ENCODE assay signal across 16 mouse cellular contexts in genomic region chr10:80775731-80776130, GRCm38 (mm10). TPM values are rescaled to one million over a fixed set of nuclear protein-coding genes. Genes with fewer than 3 reads are reported as not detected.
DNase-seq lines count a peak whose midpoint lies in the region; TF ChIP-seq lines count a peak whose summit lies in the region.
"Had no signal": no experiment of that assay in that cellular context is flagged by ENCODE, and none has a peak within 500 bp of the region (broad histone marks: within the 10 kb centered on the region; RNA-seq: fewer than 3 reads in every experiment).

No protein-coding gene starts in this region.

- TF ChIP-seq CTCF in heart, adult 2 months (IDR thresholded peaks at IDR 0.05): no peak
- no peak for TF ChIP-seq CTCF in layer of hippocampus, adult 2 months (conservative IDR thresholded peaks at IDR 0.05)
- TF ChIP-seq CTCF in thymus, adult 2 months (IDR thresholded peaks at IDR 0.05; ENCODE audit: borderline replicate concordance, control insufficient read depth, extremely low read depth, insufficient read depth, low read length, poor library complexity): no peak

- peaks cover 14% of the 10 kb centered on the region for H3K4me1 ChIP-seq in heart, adult 2 months (ENCODE audit: control insufficient read depth, insufficient read depth, low read length)
- H3K4me1 ChIP-seq in thymus, adult 2 months (replicated peaks; ENCODE audit: control insufficient read depth, insufficient read depth, low read length): no peaks in the 10 kb centered on the region

- no peak for DNase-seq in heart, adult 2 months
- DNase-seq in heart, postnatal 4 days: no peak
- DNase-seq in layer of hippocampus, adult 2 months (ENCODE audit: low spot score in 2 of 2): no peak
- DNase-seq in layer of hippocampus, postnatal 10 days (ENCODE audit: low spot score in 2 of 2): no peak
- peak; percentile 76 to 83 for DNase-seq in cerebellum, postnatal 14 days
- DNase-seq in thymus, adult 2 months: no peak
- no peak for DNase-seq in adipocyte (ENCODE audit: low spot score)
- DNase-seq: B cell, adult 2 months; thymus, postnatal 4 days had no signal

- TF ChIP-seq EP300 in heart, adult 2 months (IDR thresholded peaks at IDR 0.05; ENCODE audit: insufficient read depth, low read depth, low read length): no peak

- H3K4me3 ChIP-seq in heart, adult 2 months: no peak overlapping the region
- H3K4me3 ChIP-seq in layer of hippocampus, adult 2 months: no peak overlapping the region
- H3K4me3 ChIP-seq in thymus, adult 2 months (ENCODE audit: control insufficient read depth, insufficient read depth, low read length): no peak overlapping the region
- H3K4me3 ChIP-seq: forebrain, embryonic 15.5 days; liver, embryonic 15.5 days; midbrain, embryonic 10.5 days; neural tube, embryonic 15.5 days had no signal

- H3K27ac ChIP-seq in heart, adult 2 months: peak overlapping the region; percentile 27; the same call in 1 of the 2 replicates
- peak overlapping the region; percentile 87 for H3K27ac ChIP-seq in layer of hippocampus, adult 2 months
- no peak overlapping the region for H3K27ac ChIP-seq in thymus, adult 2 months (ENCODE audit: control insufficient read depth, insufficient read depth, low read length)
- H3K27ac ChIP-seq: forebrain, embryonic 15.5 days; liver, embryonic 15.5 days; midbrain, embryonic 10.5 days; neural tube, embryonic 15.5 days had no signal

- no peaks in the 10 kb centered on the region for H3K79me2 ChIP-seq in heart, adult 2 months (replicated peaks; ENCODE audit: control insufficient read depth, insufficient read depth, low read length)

- intact Hi-C loops in heart, adult 2 months (cut with DNase I): no loop called here

- no peaks in the 10 kb centered on the region for H3K27me3 ChIP-seq in heart, adult 2 months (ENCODE audit: control insufficient read depth, insufficient read depth, low read length)
- H3K27me3 ChIP-seq in thymus, adult 2 months (ENCODE audit: control insufficient read depth, insufficient read depth, low read length): no peaks in the 10 kb centered on the region
- H3K27me3 ChIP-seq: forebrain, embryonic 15.5 days; liver, embryonic 15.5 days; neural tube, embryonic 15.5 days had no signal

- WGBS in heart, adult 2 months: 50% methylated on average over 4 of the region's 4 CpGs
- 96% methylated on average over 4 of the region's 4 CpGs for WGBS in thymus, adult 2 months

- TF ChIP-seq POLR2A in heart, adult 2 months (IDR thresholded peaks at IDR 0.05; ENCODE audit: insufficient read depth, low read depth, low read length): no peak
- TF ChIP-seq POLR2A in thymus, adult 2 months (IDR thresholded peaks at IDR 0.05; ENCODE audit: control insufficient read depth, extremely low read depth, insufficient read depth, low read length, poor library complexity): no peak

- H3K36me3 ChIP-seq in heart, adult 2 months (ENCODE audit: control insufficient read depth, insufficient read depth, low read length): peaks cover 2% of the 10 kb centered on the region; the same call in 1 of the 2 replicates
- H3K36me3 ChIP-seq in thymus, adult 2 months (ENCODE audit: control insufficient read depth, insufficient read depth, low read length): peaks cover 62% of the 10 kb centered on the region

- H3K9ac ChIP-seq in heart, adult 2 months (ENCODE audit: low read depth, low read length): no peak overlapping the region
- H3K9ac ChIP-seq: forebrain, embryonic 15.5 days; liver, embryonic 15.5 days; neural tube, embryonic 15.5 days had no signal

RNA-seq across cellular contexts. Expression of gene Dot1l, which starts 20.7 kb away (rescaled TPM):
- 10 to 100 TPM; 18.8 to 19.6 TPM for total RNA-seq in heart, adult 2 months (2021)
- 35.0 and 39.6 TPM in 2 replicates for polyA plus RNA-seq in heart, adult 2 months (2012; rRNA removed)
- total RNA-seq in heart, postnatal 4 days (2021): 10 to 100 TPM; 75.6 to 76.8 TPM
- total RNA-seq in layer of hippocampus, adult 2 months (2021): 10 to 100 TPM; 52.0 to 63.6 TPM
- total RNA-seq in layer of hippocampus, postnatal 10 days (2021): 10 to 100 TPM; 61.0 to 67.4 TPM
- polyA plus RNA-seq in thymus, adult 2 months (2012; rRNA removed): 121 and 155 TPM in 2 replicates

RNA-seq across cellular contexts. Expression of gene Sf3a2, which starts 22.3 kb away (rescaled TPM):
- total RNA-seq in heart, adult 2 months (2021): 10 to 100 TPM; 27.3 to 30.4 TPM
- polyA plus RNA-seq in heart, adult 2 months (2012; rRNA removed): 18.4 and 19.7 TPM in 2 replicates
- total RNA-seq in heart, postnatal 4 days (2021): 10 to 100 TPM; 46.0 to 51.7 TPM
- 10 to 100 TPM; 51.7 to 55.1 TPM for total RNA-seq in layer of hippocampus, adult 2 months (2021)
- 10 to 100 TPM; 42.9 to 45.3 TPM for total RNA-seq in layer of hippocampus, postnatal 10 days (2021)
- polyA plus RNA-seq in thymus, adult 2 months (2012; rRNA removed): 94.6 and 119 TPM in 2 replicates

RNA-seq across cellular contexts. Expression of gene Plekhj1, which starts 22.7 kb away (rescaled TPM):
- 10 to 100 TPM; 29.7 to 33.0 TPM for total RNA-seq in heart, adult 2 months (2021)
- 28.9 and 33.2 TPM in 2 replicates for polyA plus RNA-seq in heart, adult 2 months (2012; rRNA removed)
- total RNA-seq in heart, postnatal 4 days (2021): 10 to 100 TPM; 36.2 to 37.1 TPM
- total RNA-seq in layer of hippocampus, adult 2 months (2021): 10 to 100 TPM; 68.4 to 76.3 TPM
- 10 to 100 TPM; 61.9 to 72.8 TPM for total RNA-seq in layer of hippocampus, postnatal 10 days (2021)
- polyA plus RNA-seq in thymus, adult 2 months (2012; rRNA removed): 142 and 153 TPM in 2 replicates

RNA-seq across cellular contexts. Expression of gene Amh, which starts 29.3 kb away (rescaled TPM):
- under 1 TPM; 0.18 TPM for total RNA-seq in heart, adult 2 months (2021)
- 0.15 and 0.25 TPM in 2 replicates for polyA plus RNA-seq in heart, adult 2 months (2012; rRNA removed)
- 1 to 10 TPM in 1 of 2 experiments, under 1 TPM in 1; 0.61 to 1.0 TPM for total RNA-seq in heart, postnatal 4 days (2021)
- 1 to 10 TPM; 2.7 to 5.3 TPM for total RNA-seq in layer of hippocampus, adult 2 months (2021)
- total RNA-seq in layer of hippocampus, postnatal 10 days (2021): 1 to 10 TPM; 2.1 to 2.5 TPM
- polyA plus RNA-seq in thymus, adult 2 months (2012; rRNA removed): 6.3 and 8.8 TPM in 2 replicates
- polyA plus RNA-seq: intestine, embryonic 14.5 days; kidney, embryonic 14.5 days; limb, embryonic 11.5 days; midbrain, embryonic 10.5 days; neural tube, embryonic 15.5 days had no signal

RNA-seq across cellular contexts. Expression of gene Ap3d1, which starts 33.7 kb away (rescaled TPM):
- total RNA-seq in heart, adult 2 months (2021): 10 to 100 TPM; 40.2 to 42.6 TPM
- polyA plus RNA-seq in heart, adult 2 months (2012; rRNA removed): 52.9 and 66.5 TPM in 2 replicates
- total RNA-seq in heart, postnatal 4 days (2021): 10 to 100 TPM; 47.8 to 53.8 TPM
- total RNA-seq in layer of hippocampus, adult 2 months (2021): 100 to 1,000 TPM; 145 to 153 TPM
- total RNA-seq in layer of hippocampus, postnatal 10 days (2021): 100 to 1,000 TPM; 135 to 139 TPM
- 182 and 195 TPM in 2 replicates for polyA plus RNA-seq in thymus, adult 2 months (2012; rRNA removed)

Comparison
In these comparisons a context has a peak if more than half of its experiments do, and no peak if none do; other contexts are left out.
1. DNase-seq: peak in cerebellum, postnatal 14 days (2 of 2); none in heart, adult 2 months (0 of 2), heart, postnatal 4 days (single experiment), layer of hippocampus, adult 2 months (0 of 2), layer of hippocampus, postnatal 10 days (0 of 2), thymus, adult 2 months (single experiment) and adipocyte (single experiment).